Mouse (Mus musculus) spleen, postnatal 14 days (tissue): ENCODE measurements around the gene Prkn.

Experiments
- DNase-seq, 2 experiments: peaks; one replicate each; pipeline ENCODE4 v3.0.0; 2021 to 2022; ENCODE audit warnings: low spot score in 2 of 2

The Prkn gene

DNA sequence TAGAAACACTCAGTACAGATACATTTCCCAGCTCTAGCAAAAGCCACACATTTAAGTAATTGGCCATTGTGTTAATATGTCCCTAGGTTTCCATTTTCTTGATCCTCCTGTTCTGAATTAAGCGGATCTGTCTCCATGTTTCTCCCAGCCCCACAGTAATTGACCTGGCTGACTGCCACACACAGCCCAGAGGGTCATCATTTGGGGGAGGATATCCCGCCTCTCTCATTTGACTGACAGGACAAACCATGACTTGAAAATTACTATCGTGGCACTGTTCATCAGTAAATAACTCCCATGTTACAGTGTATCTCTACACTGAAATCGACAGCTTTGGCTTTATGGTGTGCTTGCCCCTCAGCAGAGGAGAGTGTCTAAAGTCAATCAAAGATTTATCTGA is 146.9 kb downstream of the Prkn start:
- no peak for DNase-seq

DNA sequence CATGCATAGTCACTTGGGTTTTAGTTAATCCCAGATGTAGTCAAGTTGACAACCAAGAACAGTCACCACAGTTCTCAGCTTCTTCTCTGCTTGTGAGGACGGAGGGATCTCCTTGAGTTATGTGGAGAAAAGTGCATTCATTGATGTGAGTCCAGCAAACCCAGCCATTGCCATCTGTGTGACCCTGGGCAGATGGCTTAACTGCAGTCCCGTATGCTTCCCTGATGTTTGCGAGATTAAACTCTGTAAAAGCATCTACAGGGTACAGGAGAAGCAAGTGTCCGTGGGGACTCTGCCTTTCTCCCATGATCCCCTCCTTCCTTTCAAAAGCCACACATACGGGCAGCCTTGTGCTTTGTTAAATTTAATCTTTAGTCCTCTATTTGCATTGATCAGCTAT is 157.1 kb downstream of the Prkn start:
- DNase-seq = no peak

DNA sequence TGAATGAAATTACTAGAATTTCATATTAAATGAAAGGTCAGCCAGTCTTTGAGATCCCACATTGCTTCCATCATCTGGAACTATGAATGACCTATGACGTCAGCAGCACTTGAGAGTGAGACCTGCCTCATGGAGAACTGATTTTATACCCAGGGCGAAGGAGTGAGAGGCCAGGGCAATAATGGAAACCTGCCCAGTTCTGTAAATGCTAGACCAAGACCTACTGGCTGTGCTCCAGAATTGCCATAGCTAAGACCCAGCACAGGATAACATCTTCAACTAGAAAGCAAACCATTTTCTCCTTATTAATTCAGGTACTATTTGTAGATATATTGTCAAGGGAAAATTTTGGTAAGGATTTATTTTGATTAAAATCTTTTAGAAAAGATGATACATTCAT is 183.2 kb downstream of the Prkn start:
- DNase-seq = no peak

DNA sequence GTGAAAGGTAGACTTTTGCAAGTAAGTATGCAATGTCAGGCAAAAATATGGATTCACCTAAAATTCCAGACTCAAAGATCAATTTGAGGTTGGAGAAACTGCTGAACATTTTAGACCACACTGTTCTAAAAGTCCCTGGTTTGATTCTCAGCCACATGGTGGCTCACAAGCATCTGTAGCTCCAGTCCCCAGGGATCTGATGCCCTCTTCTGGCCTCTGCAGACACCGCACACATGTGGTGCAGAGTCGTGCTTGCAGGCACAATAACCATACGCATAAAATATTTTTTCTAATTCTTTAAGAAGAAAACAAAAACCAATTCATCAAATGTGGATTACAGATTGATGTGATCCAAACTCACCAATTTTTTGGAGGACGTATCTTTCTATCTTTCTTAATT is 189.2 kb downstream of the Prkn start:
- DNase-seq = no peak

DNA sequence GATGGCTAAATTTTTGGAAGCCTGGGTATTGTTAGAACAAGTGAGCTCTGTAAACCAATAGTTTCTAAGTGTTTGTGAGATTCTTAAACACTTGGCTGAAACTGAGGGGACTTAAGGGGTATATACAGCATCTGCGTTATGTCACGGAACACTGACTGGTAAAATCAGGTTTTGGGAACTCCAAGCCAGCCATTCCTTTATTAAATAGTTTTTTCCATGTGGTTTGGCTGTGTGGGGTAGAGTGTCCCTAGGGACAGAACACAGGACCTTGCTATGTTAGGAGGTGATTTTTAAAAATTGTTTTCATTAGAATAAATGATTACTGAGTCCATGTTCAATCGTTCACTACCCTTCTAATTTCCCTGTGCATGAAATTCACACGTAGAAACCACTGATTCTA is 190.8 kb downstream of the Prkn start:
- DNase-seq = no peak

DNA sequence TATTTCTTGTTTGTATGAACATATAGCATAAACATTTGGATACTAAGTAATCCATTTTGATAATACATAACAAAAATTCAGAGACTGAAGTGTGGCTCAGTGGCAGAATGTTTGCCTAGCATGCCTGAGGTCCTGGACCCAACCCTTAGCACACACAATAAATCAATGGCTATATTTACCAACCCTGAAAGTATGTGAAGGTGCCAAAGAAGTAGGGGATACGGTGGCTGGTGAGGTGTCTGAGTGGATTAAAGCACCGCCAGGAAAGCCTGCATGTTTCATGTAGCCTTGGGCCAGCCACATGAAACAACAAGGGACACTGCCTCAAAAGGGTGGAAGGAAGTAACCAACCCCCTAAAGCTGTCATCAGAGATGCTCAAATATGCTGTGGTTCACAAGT is 192.2 kb downstream of the Prkn start:
- no peak for DNase-seq

DNA sequence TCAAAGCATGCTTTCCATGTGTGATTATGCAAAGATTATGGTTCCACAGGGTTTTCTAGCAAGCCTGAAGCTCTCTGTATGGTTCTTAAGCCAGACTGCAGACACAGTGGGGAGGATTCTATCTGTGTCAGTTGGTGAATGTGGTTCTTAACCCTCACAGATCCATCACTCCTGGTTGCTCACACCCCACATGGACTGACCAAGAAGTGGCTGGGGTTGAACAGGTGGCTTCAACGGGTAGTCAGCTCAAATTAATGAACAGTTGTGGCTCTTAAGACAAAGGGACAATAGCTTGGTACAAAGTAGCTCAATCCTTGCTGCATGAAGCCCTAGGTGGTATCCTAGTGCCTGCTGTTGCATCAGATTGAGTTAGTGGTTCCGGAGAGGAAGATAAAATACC is 193.4 kb downstream of the Prkn start:
- no peak for DNase-seq

DNA sequence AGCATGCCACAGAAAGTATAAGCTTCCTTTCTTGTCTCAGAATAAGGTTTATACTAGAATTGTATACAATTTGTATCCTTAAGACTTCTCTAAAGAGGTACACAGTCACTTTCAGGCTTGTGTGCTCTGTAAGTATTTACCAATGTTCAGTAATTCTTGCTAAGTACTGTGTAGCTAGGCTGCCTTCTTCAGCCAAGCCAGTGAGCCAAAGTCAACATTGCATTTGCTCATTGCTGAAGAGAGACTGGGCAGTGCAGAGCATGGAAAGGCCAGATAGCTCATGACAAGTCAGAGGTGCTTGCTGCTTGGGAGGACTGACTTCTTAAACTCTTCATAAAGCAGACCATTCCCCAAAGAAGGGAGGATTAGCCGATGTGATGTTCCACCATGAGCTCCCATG is 198.1 kb downstream of the Prkn start:
- DNase-seq = no peak

DNA sequence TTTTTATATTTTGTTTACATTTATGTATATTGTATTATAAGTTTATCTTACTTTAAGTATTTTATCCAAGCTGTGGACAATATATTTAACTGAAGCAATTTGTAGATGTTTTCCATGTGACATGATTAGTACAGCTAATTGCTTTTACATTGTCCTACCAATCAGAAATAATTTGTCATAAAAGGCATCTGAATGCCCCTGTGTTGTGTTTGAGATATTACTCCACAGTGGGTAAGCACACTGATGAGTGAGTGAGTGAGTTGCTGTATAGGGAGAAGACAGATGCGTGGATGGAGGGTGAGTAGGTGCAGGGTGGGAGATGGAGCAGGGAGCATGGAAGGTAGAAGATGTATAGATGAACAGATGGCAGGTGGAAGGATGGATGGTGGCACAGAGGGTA is 218.8 kb downstream of the Prkn start:
- DNase-seq = no peak

DNA sequence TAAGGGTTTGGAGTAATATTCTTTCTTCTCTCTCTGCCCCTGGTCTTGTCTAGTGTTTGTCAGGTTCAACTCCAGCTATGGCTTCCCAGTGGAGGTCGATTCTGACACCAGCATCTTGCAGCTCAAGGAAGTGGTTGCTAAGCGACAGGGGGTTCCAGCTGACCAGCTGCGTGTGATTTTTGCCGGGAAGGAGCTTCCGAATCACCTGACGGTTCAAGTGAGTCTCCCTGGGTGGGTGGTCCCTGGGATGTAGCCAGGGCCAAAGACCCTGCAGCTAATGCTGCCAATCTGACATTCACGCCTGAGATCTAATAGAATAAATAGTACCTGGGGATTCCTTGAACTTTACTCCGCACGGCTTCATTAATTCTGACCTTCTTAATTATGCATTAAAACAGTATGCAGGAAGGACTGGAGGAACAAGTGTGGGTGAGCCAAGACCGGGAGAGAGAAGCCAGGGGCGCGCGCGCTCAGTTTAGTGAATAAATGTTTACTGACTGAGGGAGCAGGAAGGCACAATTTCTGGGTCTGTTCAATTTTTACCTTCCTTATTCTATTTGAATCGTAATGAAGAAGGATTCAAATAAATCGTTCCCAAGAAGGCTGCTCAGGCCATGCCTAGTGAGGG is 227.0 kb downstream of the Prkn start:
- DNase-seq = no peak

DNA sequence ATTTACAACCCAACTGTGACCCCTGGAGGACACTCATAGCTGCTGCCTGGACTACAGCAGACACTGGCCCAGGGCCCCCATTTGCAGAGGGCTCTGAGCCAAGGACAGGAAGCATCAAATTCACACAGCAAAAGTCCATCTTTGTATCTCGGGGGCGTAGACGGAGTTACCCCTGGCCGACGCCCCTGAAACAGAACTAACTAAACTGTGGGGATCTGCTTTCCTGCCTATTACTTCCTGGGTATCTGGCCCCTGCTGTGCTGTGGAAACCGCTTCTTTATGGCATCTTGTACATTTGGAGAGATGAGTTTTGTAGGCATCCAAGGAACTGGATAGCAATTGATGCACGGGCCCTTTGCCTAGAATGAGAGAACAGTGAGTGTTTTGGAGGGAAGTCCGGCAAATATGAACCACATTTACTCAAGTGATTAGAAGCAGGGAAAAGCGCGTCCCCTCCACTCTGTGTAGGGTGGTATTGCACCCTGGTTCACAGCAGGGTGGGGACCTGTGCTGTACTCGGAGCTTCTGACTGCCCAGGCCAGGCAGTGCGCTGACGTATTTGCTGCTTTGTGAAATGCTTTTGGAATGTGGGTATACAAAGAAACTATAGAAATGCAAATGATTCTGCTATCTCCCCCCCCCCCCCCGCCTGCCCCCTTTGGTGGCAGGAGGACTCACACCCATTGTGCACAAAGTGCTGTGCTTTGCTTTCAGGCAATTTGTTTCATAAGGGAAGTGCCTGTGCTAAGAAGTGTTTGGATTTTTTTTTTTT is 227.7 kb downstream of the Prkn start:
- no peak for DNase-seq

DNA sequence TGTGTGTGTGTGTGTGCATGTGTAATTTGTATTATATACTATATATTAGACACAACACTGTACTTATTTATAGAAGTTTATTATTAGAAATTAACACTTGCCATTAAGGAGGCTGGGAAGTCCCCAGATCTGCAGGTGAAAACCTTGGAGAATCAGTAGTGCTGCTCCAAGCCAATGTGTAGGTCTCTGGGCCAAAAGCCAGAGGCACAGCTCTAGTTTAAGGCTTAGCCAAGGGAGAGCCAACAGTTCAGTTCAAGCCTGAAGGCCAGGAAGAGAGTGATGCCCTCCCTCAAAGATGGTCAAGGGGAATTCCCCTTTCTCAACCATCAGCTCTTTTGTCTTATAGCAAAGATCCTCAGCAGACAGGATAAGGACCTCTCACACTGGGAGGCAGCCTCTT is 230.8 kb downstream of the Prkn start:
- DNase-seq = no peak

DNA sequence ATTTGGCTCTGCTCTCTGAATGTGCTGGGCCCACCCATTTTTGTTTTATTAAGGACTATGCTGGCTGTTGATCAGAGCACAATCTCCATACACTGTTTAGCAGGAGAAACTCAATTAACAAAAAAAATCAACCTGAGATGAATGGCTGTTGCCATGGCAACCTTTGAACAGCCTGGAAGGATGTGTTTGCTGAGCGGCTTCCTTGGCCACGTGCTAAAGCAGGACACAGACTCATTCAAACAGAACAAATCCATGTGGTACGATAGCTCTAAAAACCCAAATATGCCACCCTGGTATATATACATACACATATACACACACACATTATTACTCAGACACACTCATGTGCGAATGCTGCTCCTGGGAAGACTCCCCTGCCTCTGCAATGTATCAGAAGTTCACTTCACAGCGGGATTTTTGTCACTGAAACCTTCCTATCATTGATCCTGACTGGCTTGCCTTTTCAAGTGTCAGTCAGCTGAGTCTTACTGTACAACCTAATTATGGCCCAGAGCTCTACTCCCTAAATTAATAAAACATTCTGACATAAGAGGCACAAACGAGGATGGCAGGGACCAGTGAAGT is 236.2 kb downstream of the Prkn start:
- no peak for DNase-seq

DNA sequence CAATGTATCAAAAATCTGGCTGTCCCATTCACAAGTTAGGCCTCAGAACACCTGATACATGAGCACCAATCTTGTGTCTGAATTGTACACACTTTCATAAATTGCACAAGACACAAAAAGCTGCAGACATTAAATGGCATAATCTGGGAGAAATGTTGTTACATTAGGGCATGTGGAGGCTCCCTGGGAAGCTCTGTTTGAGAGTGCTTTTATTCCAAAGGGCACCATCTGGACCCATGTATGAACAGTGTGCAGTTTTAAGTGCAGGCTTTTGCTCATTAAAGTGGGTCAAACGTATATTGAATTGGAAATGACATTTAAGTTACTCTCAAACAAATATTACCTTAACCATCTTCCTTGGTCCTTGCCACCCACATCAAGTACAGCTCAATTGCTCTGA is 246.3 kb downstream of the Prkn start:
- no peak for DNase-seq

DNA sequence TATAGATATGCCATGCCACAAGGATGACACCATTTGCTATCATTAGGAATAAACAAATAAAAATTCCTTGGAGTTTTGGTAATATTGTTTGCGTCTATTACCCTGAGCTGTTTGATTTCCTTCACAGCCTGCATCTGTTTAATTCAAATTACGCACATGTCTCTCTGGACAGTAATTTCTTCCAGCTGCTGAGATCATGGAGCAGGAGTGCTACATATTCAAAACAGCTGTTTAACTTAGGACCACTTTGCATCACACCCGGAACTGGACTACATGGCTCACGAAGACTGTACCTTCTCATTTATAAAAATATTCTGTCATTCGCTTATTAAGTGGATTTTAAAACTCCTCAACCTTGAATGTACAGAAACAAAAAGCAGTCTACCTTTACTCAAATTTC is 246.9 kb downstream of the Prkn start:
- no peak for DNase-seq

DNA sequence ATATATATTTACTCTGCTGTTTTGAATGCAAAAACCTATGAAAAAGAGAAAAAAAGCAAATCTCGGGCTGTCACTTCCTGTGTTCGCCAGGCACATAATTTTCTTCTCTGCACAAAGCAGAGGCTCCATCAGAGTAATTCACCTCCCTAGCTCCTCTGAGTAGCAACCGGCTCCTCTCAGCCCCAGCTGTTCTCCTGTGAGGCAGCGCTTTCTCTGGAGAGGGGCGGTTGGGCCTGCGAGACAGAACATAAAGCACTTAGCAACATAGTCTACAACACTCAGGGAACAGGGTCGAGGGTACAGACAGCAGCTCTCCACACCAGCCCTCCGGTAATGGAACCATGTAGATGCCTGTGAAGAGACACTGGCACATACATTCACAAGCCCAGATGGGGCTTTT is 247.6 kb downstream of the Prkn start:
- DNase-seq = no peak

DNA sequence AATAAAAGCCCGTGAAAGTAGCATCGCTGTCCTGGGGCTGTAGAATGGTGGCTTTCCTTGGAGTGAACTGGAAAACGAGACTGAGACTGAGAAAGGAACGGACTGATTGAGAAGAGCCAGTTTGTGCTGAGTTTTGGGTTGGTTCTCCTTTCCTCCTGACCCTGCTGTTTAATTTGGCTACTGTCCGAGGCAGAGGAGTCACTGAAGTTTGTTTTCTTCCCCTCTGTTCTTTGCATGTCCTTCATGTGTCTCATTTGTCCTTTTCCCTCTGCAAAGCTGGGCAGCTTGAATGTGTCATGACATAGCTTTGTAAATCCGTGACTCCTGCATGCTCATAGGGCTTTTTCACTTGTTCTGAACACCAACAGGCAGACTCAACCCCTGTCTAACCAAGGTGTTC is 249.2 kb downstream of the Prkn start:
- DNase-seq = no peak

DNA sequence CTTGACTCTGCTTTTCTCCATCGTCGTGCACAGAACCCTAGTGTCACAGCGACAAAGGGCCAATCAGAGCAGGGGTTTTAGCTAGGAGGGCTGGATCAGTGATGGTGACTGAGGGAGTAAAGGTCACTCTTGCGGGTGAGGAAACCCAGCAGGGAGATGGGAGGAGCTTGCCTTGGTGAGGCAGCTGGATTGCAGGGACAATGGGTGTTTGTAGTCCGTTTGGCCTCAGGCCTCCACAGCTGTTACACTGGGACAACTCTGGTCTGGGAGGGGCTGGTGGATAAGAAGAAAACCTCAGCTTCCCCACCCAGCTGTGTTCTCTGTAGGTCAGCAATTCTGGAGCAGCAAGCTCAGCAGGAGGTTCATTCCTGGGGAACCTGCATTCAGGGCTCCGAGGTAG is 252.7 kb downstream of the Prkn start:
- DNase-seq = no peak

DNA sequence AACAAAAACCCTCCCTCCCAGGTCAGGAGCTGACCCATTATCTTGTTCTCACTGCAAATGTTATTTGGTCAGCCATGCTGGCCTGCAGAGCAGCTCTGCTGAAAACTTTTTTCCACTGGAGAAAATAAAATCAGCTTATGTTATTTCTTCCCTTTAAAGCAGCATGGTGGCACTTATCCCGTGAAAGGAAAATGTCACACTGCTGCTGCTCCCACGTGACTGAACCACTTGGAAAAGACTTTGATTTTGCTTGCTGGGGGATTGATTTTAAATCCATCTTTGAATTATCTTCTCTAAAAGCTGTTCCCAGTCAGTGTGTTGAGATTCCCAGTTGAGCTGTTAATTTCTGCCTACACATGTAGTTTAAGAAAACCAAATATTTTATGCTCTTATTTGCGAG is 253.1 kb downstream of the Prkn start:
- DNase-seq = no peak

DNA sequence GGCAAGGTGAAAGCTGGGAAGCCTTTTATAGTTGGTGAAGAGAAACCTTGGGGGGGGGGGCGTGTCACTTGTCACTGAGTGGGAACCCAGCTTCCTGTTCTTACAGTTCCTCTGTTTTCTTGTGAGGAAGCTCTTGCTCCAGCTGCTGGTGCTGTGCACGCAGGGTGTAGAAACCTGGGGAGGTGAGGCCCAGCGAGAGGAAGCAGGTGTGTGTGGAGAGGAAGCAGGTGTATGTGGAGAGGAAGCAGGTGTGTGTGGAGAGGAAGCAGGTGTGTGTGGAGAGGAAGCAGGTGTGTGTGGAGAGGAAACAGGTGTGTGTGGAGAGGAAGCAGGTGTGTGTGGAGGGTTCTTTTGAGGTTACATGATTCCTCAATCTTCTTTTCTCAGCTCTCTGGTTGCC is 266.8 kb downstream of the Prkn start:
- DNase-seq = no peak

DNA sequence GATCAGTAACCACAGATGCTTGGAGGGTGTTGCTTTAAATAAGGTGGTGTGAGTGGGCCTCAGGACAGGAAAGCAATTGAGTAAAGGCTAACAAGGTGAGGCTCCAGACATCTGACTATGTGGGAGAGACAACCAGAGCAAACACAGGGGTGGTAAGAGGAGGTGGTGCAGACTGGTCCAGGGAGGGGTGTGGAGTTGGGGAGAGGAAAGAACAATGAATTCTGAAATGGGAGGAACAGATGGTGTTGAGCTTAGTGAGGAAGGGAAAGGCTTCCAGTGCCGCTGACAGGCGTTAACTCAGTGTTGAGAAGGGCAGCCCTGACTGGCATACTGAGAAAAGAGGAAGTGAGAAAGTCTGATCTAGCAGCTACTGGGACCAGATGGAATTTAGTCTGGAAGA is 267.7 kb downstream of the Prkn start:
- no peak for DNase-seq

DNA sequence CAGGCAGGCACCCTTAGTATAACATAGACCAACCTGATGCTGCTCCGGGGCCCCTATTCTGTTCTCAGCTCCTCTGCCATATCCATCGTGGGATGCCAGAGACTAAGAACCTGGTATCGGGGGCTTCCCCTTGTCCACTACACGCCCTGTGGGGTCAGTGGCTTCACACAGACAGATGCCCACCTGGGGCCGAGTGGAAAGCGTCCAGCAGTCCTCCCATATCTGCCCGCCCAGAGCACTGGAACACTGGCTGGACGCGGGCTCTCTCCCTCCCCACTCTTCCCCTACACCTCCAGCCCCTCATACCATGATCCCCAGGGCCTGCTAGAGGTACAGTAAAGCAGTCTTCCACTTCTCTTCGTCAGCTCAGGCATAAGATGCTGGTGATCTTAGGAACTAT is 277.3 kb downstream of the Prkn start:
- DNase-seq = no peak

DNA sequence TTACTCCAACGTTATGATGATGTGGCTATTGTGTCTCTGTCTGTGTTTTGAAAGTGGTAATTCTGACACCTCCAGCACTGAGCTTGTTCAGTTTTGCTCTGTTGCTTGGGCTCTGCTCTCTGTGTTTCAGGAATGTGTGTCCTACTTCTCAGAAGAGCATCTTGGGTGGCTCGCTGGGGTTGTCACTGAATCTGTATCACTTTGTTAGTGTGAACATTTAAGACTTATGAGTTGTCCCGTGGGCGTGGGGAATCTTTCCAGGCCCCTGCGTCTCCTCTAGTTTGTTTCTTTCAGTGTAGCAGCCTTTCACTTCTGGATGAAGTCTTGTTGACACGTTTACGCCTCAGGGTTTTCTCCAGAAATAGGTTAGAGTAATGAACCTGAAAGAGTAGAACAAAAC is 283.9 kb downstream of the Prkn start:
- no peak for DNase-seq

DNA sequence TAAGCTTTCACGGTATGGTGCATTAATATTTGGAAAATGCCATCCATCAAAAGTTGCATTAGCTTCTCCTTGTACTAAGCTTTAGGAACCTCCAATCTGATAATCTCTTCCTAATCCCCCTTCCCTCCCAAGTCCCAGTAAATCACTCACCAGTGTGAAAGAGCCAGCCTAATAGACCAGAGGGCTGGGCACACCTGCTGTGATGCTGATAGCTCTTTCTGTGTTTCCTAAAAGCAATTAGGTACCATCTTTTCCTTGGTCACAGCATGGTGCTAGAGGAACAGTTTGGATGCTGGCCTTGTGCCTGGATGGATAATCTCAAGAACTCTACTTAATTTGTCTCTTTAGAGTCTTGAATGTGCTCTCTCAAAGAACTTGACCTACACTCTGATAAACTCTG is 287.0 kb downstream of the Prkn start:
- DNase-seq = no peak
